Mouse (Mus musculus): ENCODE data around the gene Elovl5.

Elovl5 gene

DNA sequence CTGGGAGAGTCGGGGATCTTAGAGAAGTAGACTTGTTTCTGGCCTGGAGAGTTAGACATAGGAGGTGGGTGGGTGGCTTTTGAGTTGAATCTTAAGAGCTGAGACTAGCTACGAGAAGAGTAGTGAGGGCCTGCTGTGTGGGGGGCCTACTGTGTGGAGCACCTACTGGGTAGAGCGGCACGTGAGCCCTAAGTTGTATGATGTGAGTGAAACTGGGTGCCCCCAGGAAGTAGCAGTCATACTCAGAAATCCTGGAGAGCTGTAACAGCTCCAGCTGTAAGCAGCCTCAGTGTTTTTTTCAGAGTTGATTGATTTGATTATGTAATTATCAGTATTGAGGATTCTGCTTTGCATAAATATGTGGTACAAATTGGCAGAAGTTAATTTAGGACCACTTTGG lies 11.6 kb downstream of the Elovl5 start:
- DNase-seq (ENCODE audit: low read depth, low spot score), result no peak

DNA sequence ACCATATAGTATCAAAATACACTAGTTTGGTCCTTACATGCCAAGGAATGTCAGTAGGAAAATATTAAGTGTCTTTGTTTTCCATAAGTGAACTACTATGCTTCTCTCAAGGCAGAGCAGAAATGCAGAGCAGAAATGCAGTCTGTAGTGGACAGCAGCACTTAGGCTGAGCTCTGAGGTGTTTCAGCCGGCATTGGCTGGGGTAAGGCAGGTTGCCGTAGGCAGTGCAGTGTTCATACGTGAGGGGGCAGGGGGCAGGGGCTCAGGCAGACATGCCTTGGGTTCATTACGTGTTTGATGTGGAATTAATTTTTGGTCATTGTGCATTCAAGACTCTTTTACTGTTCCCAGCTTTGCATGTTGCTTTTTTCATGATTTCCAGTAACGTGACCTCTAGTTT lies 12.1 kb downstream of the Elovl5 start:
- no peak for DNase-seq (ENCODE audit: low read depth, low spot score)

DNA sequence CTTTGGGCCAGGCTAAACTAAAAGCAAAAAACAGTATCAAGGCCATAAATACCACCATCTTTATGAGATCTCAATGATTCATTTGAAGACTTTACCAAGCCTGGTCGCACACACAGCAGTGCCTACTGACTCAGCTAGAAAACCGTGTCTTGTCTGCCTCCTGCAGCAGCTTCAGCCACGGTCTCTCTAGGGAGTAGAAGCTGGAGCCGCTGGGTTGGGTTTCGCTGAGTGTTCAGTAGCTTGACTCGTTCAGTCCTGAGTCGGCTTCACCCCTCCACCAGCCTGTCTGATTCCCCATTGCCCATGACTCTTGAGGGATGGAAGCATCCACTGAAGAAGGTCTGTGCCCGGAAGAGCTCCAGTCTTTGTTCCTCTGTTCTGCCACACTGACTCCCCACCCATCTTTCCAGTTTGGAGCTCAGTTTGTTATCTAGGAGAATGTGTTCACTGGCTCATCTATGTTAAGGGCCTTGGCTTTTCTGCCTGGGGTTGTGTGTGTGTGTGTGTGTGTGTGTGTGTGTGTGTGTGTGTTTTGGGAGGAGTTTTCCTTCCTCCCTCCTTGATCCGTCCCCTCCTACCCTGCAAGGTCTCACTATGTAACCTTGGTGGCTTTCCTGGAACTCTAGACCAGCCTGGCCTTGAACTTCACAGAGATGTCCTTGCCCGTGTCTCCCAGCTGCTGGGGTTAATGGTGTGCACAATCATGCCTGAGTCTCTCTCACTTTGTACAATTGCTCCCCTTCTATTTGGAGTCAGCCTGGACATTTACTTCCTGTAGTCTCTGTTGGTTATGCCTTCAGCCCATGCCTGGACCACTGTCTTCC lies 13.1 kb downstream of the Elovl5 start:
- no peak for DNase-seq (ENCODE audit: low read depth, low spot score)

DNA sequence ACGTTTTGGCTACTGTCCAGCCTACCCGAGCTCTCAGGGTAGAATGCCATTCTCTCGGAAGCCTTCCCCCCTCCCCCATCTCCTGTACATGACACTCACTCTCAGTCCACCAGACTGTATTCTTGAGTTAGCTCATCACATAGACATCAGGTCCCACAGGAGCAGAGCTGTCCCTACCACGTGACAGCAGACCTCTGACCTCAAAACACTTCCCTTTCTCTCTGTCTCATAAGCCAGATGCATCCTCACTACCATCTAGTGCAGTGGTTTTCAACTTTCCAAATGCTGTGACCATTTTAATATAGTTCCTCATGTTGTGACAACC lies 13.7 kb downstream of the Elovl5 start:
- DNase-seq (ENCODE audit: low read depth, low spot score), result no peak

DNA sequence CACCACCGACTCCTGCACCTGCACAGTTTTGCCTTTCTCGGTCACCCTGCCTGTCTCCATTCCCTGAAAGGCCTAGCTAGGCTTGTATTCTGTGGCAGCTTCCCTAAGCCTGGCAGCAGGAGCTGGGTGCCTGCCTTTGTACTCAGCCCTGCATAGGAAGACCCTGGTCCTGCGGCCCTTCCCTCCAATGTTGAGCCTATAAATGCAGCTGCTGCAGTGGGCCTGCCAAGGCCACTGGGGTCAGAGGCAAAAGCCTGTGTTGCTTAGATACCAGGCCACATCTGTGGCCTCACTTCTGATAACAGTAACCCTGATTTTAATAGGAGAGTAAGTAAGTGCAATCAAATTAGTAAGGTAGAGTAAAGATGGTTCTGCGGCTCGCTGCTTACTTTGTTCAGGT lies 14.6 kb downstream of the Elovl5 start:
- no peak for DNase-seq (ENCODE audit: low read depth, low spot score)

DNA sequence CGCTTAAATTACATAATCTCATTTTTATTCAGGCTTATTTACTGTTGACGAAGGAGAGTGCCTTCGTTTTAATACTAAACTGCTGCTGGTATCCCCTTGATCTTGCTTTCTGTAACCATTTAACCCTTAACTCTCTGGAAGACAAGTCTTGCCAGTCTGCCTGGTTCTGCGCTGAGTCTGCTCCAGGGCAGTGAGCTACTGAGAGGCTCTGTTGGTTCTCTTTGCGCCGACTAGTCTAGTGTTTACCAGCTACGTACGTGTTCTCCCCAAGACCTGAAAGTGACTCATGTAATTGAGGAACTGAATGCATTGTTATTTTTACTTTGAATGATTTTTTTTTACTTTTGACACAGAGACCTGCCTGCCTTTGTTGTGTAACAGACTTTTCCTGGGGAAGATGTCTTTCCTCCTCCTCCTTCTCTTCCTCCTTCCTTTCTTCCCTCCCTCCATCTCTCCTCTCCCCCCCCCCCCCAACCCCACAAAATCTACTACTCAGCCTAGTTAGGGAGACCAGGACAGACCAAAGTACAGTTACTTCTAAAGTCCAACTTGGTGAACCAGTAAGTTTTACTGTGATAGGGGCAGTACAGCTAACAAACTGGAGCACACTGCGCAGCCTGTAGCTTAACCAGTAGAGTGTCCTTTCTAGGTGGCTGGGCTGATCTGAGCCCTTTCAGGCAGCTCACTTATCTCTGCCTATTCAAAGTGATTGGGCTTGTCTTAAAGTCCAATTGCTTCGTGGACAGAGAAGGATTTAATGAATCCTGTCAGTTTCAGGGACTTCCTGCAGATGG lies 18.9 kb downstream of the Elovl5 start:
- DNase-seq (ENCODE audit: low read depth, low spot score), result no peak

DNA sequence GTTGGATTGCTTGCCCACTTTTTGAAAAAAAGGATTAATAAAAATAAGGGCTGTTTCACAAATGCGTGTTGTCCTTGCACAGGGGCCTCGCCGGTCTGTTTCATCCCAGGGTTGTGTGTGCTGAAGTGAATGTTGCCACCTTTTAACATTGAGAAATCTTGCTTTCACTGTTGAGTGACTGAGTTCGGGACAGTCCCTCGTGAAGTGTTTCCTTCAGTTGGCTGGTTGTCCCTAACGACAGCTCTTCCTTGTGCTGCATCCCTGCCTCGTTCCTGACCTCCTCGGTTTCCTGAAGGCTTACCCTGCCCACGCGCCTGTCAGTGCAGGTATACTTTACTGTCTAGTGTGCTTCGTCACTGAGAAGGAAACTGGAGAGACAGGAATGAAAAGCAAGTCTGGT lies 20.7 kb downstream of the Elovl5 start:
- DNase-seq (ENCODE audit: low read depth, low spot score), result no peak

DNA sequence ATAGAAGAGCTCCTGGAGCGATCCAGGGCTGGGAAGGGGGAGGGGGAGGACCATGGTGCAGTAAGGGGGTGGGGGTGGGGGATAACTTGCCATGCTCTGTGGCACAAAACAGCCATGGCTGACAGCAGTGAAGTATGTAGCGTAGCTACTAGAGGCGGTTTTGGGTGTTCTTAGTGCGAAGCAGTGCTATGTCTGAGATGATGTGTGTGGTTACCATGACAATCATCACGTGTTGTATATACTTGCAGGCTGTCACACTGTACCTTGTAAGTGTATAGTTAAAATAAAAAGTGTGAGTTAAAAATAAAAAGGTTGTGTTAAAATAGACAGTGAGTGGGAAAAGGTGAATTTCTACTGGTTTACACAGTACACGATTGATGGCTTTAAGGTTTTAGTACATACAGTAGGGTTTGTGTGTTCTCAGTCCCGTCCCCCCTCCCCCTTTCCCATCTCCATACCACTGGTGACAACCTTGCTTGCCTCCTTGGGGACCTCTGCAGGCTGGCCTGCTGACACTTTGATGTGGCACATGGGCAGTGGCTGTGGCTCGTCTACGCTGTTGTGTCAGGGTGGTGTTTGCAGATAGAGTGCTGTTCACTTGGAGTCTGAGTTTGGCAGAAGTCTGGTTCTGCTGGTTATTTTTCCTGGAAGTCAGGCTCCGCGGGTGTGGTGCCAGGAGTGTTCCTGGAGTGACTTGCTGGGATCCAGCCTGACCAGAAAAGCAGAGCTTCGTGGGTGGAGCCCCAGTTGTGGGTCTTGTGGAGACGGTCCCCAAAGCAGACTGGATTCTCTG lies 21.8 kb downstream of the Elovl5 start:
- DNase-seq (ENCODE audit: low read depth, low spot score), result no peak

DNA sequence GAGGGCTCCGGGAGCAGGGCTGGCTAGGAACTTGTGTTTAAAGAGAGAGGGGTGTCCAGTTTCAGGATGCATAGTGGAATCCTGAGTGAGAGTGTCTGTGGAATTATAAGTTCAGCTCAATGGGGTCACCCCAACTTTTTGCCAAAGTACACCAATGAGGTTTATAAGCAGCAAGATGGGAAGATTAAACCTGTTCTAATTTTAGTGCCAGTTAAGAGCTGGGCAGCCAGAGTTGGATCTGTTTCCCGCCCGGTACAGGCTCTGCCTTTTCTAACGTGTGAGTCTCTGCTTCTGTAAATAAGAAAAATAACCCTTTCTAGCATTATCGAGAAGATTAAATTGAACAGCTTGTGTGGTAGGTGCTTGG lies 22.4 kb downstream of the Elovl5 start:
- DNase-seq (ENCODE audit: low read depth, low spot score), result no peak

DNA sequence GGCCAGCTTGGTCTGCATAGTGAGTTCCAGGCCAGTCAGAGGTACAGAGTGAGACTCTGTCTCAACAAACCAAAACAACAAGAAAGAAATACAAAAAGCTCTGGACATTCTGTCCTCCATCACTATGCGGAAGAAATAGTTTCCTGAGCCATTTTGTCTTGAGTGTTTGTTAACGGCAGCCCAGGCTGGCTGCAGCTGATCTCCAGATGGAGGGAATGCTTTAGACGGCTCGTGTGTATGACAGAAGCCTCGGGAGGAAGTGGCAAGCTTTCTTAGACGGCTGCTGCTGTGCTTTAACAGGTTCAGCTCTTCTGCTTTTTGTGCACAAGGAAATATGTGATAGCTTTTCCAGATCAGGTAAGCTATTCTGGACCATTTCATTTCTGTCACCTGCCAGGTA lies 23.9 kb downstream of the Elovl5 start:
- DNase-seq (ENCODE audit: low read depth, low spot score), result no peak

DNA sequence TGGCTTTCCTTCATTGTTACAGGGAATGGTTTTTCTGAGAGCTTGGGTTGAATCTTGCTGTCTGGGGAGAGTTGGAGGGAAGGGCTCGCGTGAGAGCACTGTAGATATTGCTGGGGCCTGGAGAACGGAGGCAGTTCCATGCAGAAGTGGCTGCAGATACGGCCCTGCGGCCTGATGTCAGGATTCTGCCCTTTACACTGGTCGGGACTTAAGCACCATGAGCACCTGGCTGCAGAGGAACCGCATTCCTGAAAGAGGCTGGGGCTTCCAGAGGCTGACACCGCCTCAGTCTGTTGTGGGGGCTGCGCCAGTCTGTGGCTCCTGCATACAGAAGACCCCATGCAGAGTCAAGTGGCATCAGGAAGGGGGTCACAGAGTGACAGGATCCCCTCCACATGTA lies 24.7 kb downstream of the Elovl5 start:
- no peak for DNase-seq (ENCODE audit: low read depth, low spot score)

DNA sequence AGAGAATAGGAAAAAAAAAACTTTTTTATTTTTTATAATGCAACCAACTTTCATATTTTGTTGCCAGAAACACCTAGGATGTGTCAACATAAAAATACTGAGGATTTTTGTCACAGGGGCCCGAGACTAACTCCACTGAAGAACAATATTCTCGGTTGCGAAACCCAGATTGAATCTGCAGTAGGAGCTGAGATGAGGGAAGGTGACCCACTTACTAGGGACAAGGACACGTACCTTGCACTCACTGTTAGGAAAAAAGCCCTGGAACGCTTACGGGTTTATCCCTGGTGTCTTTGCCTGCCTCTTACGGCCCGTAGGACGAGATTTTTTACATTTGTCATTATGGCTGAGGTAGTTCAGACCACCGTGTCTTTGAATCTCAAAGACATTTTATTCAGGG lies 25.2 kb downstream of the Elovl5 start:
- no peak for DNase-seq (ENCODE audit: low read depth, low spot score)

DNA sequence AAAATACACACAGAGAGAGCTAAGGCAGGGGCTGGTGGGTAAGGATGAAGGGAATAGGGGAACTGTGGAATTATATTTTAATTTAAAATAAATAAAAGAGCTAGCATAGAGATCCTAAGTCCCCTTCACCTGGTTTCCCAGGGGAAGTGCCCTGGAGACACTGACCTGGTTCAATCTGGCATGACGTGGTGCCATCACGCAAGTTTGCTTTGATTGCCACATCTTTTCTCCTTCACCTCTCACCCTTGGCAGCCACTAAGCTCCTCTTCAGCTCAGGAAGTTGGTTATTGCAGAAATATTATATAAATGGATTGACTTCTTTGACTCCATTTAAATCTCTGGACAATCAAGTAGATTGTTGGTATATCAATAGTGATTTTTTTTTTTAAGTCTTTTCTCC lies 26.2 kb downstream of the Elovl5 start:
- no peak for DNase-seq (ENCODE audit: low read depth, low spot score)

DNA sequence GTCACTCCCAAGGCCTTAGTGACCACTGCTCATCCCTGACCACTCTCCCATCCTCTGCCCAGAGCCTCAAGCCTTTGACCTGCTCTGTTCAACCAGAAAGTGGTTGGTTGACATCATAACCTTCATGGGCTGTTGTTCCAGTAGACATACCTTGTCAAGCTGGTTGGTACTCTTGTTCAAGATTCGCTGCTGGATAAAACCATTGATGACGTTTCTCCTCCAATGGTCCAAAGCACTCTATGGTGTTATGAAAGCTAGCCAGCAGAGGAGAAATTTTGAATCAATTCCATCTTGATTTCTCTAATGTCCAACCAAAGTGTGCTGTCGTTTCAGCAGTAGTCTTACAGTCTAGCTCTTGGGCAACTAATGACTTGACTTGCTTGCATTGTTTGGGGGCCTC lies 27.0 kb downstream of the Elovl5 start:
- no peak for DNase-seq (ENCODE audit: low read depth, low spot score)

DNA sequence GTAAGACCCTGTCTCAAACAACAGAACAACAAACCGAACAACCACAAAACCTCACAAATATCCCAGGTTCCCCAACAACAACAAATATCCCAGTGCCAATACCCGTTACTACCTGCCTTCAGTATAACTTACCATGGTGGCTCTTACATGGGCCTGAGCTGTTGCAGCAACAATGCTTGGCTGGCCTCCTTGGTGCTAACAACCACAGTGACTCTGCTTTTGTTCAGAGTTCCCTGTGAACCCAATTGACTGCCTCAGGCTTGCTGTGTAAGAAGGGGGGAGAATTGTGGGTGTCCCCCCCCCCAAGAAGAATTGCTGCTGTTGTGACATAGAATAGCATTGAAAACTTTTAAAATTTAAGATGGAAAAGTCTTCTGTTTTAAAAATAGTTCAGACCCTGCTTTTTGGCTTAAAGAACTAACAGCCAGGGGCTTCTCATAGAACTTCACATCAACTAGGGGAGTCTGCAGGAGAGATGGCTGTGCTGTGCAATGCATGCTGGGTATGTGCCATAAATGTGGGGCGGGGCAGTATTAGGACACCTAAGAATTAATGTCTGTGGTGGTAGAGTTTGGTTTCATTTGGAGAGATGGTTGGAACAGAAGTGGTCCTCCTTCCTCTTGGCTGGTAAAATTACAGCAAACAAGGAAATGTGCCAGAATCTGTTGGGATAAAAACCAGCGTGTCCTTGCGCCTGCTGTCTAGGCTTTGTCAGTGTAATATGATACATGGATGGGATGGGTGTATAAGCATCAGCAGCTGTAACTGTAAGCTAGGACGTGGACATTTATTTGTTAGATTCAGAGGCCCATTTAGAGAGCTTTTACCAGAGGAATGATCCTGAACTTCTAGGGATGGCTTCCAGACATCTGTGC lies 28.9 kb downstream of the Elovl5 start:
- no peak for DNase-seq (ENCODE audit: low read depth, low spot score)

DNA sequence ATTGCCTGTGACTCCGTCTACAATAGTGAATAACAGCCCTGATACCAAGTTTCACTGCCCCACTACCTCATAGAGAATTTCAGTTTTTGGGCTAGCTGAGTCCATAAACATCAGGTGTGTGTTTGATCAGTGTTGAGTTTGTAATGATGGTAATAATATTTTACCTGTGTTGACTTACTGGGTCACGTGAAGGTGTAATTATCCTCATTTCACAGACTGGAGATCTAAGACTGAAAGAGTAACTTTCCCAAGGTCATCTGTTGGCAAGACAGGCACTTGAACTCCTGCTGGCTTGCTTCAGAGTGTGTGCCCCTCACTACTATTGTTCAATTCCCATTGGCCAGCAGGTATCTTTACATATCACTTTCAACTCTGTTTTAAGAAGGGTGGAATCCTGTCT lies 31.1 kb downstream of the Elovl5 start:
- no peak for DNase-seq (ENCODE audit: low read depth, low spot score)

DNA sequence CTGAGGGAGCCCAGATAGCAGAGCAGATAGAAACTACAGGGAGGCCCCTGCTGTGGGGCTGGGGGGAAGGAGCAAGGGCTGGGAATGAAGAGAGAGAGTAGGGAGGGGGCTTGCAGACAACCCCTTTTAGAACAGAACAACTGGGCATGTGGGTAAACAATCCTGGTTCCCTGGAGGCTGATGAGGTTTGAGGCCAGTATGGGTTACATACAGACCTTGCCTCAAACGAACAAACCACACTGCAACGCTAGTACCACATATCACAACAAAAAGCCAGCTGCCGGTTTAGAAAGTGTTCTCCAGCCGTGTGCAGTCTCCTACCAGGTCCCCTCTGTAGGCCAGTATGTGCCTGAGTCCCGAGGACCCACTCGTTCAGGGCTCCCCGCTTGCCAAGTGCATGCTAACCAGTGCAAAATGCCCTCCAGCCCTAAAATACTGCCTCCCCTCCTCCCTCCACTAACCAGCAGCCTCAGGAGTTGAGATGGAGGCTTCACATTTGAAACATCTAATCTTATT lies 32.6 kb downstream of the Elovl5 start:
- no peak for DNase-seq (ENCODE audit: low read depth, low spot score)

DNA sequence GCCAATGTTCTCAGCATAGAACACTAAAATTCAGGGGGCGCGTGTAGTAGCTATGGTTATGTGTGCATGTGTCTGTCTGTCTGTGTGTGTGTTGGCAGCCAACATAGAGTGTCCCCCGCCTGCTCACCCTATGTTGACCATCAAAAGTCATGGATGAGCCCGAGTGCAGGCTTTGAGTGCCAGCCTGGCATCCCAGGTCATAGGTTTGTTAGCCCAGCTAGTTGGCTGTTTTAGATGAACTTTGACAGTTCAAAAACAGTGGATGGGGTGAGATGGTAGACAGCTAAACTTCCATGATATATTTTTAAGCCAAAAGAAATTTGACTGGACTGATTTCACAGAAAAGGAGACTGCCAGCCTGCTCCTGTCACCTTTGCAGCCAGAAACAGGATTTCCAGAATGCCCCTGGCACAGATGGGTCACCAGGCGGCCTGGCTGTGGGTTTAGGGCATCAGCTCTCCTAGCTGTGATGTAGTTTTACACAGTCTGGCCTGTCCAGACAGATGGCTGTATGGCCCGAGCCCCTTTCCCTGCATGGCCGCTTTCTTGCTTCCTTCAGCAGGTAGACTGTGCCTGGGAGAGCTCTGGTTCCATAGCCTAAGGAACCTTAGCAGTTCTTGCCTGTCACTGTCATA lies 33.8 kb downstream of the Elovl5 start:
- no peak for DNase-seq (ENCODE audit: low read depth, low spot score)

DNA sequence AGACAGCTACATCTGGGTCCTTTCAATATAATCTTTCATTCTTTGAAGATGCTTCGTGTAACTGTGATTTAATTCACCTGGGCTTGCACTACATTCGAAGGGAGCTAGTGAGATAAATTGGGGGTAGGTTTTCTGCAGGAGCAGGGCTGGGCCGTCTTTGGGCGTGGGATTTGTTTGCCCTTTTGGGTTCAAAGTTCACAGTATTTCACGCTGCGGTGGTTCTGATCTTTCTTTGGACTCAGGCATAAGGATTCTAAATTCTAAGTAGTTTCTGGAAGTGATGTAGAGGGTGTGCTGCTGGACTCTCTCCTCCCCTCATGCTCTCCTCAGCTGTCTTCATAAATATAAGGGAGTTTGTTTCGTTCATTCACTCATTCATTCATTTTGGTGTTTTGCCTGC lies 34.8 kb downstream of the Elovl5 start:
- DNase-seq (ENCODE audit: low read depth, low spot score), result no peak

DNA sequence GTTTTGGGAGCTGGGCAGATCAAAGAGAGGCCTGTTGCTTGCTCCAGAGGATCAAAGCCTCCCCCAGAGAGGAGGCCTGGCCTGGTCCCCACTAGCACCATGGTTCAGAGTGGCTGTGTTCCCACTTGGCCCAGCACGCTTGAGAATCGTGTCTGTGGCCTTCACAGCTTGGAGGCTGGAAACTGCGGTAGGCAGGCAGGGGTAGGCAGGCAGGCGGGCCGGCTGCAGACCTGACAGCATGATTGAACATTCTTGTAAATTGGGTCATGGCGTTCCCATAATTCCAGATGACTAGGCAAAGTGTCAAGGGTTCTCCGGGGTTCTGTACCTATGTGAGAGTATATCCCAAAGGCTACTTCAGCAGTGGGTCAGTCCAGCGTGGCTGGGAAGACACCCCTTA lies 35.9 kb downstream of the Elovl5 start:
- DNase-seq (ENCODE audit: low read depth, low spot score), result no peak

DNA sequence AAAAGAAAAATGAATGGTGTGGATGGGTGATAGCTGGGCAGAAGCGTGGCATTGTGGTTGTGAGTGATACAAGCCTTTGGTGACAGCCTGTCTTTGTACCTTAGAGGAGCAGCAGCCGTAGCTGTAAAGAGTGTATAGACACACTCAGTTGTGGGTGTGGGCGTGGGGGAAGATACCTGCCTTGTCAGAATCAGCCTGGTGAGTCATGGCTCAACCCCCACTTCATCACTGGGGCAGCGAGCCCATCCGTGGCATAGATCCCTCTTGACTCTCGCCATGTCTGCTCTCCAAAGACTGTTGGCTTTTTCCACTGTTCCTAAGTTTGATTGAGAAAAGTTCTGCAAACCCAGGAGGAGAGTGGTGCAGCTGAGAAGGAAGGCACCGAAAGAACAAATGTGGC lies 37.3 kb downstream of the Elovl5 start:
- DNase-seq (ENCODE audit: low read depth, low spot score), result no peak

All from c-Kit-negative CD71-positive TER-119-positive erythroid progenitor cells, embryonic 14.5 days (primary cell).